Mouse (Mus musculus): ENCODE measurements at regions not wholly inside any gene's neighbourhood (a gene's known extent, or its start where the extent isn't known, plus 50 kb on each side); places are given as distances from the start of the nearest gene placed in this dataset.

DNA sequence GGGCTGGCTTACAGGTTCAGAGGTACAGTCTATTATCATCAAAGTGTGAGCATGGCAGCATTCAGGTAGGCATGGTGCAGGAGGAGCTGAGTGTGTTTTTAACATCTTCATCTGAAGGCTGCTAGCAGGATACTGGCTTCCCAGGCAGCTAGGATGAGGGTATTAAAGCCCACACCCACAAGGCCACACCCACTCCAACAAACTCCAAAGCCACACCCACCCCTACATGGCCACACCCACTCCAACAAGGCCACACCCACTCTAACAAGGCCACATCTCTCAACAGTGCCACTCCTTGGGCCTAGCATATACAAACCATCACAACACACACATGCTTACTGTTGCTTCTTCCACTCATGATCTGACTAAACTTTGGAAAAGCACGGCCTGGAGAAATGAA lies 172.5 kb downstream of the Msrb3 start:
- WGBS = 97% methylated on average over 1 of the region's 1 CpGs
- no peak for DNase-seq (ENCODE audit: low spot score)
- Histone ChIP-seq H3K4me1 (peaks cover 23% of the 10 kb centered on the region), H3K36me3 (no peaks in the 10 kb centered on the region), H3K27ac (replicated peaks) (no peak overlapping the region), H3K4me3 (no peak overlapping the region), H3K27me3 (ENCODE audit: low read depth, poor library complexity, severe bottlenecking) (peaks cover 40% of the 10 kb centered on the region), H3K9me3 (replicated peaks) (no peaks in the 10 kb centered on the region)

GRCm38 (mm10) chr10:120721956-120722532 lies 176.9 kb downstream of the Msrb3 start:
- Histone ChIP-seq H3K4me1 (peaks cover 41% of the 10 kb centered on the region), H3K27me3 (ENCODE audit: low read depth, poor library complexity, severe bottlenecking) (peaks cover 57% of the 10 kb centered on the region), H3K36me3 (no peaks in the 10 kb centered on the region), H3K9me3 (replicated peaks) (no peaks in the 10 kb centered on the region), H3K27ac (replicated peaks) (peak overlapping the region; percentile 52; the same call in 1 of the 2 replicates), H3K4me3 (peak overlapping the region; percentile 52)
- DNase-seq (ENCODE audit: low spot score) = peak; percentile 42
- 2% methylated on average over 15 of the region's 15 CpGs for WGBS

GRCm38 (mm10) chr10:120720981-120721380 lies 177.9 kb downstream of the Msrb3 start:
- DNase-seq (ENCODE audit: low spot score) = no peak
- Histone ChIP-seq H3K9me3 (replicated peaks) (no peaks in the 10 kb centered on the region), H3K4me1 (peaks cover 41% of the 10 kb centered on the region), H3K27ac (replicated peaks) (no peak overlapping the region), H3K36me3 (no peaks in the 10 kb centered on the region), H3K4me3 (no peak overlapping the region), H3K27me3 (ENCODE audit: low read depth, poor library complexity, severe bottlenecking) (peaks cover 57% of the 10 kb centered on the region)
- 26% methylated on average over 3 of the region's 3 CpGs for WGBS

DNA sequence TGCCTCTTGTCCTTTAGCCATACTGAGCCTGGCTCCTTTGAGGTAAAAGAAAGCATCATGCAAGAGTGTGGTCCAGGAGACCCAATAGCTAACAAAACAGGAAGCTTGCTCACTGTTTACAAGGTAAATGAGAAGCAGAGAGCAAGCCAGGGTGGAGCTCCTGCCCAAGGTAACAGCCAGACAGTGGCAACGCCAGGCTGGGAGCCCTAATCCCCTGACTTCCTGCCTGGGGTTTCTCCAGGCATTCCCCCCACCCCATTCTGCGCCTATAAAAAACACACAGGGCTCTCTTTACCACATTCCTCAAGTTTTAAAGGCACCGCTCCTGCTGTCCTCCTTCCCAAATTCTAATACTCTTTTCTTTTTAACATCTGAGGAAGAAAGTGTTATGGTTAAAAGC lies 178.8 kb downstream of the Msrb3 start:
- Histone ChIP-seq H3K27me3 (ENCODE audit: low read depth, poor library complexity, severe bottlenecking) (peaks cover 53% of the 10 kb centered on the region), H3K4me3 (no peak overlapping the region), H3K36me3 (no peaks in the 10 kb centered on the region), H3K27ac (replicated peaks) (no peak overlapping the region), H3K4me1 (peaks cover 41% of the 10 kb centered on the region), H3K9me3 (replicated peaks) (no peaks in the 10 kb centered on the region)
- no peak for DNase-seq (ENCODE audit: low spot score)
- 14% methylated on average over 3 of the region's 3 CpGs for WGBS

- Histone ChIP-seq H3K27ac (replicated peaks) (no peak overlapping the region), H3K4me3 (no peak overlapping the region), H3K27me3 (ENCODE audit: low read depth, poor library complexity, severe bottlenecking) (peaks cover 24% of the 10 kb centered on the region), H3K9me3 (replicated peaks) (no peaks in the 10 kb centered on the region), H3K4me1 (peaks cover 29% of the 10 kb centered on the region), H3K36me3 (no peaks in the 10 kb centered on the region)
- DNase-seq (ENCODE audit: low spot score) = no peak
- 77% methylated on average over 11 of the region's 11 CpGs for WGBS
Measured at GRCm38 (mm10) chr10:120717159-120717567, 181.7 kb downstream of the Msrb3 start.

DNA sequence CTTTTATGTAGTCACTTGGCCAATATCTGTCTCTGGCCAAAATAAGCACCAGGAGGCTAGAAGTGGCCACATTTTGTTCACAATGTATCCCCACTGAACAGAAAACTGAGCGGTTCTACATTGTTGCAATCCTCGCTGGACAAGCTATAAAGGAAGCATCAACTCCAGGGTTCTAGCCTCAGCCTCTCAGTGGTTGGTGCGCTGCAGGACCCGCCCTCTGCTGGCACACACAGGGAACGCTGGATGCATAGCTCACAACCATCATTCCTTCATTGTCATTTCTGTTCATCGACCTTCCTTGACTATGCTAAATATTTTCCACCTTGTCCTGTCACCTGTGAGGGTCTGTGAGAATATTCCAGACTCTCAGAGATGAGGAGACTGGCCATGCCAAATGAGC lies 182.5 kb downstream of the Msrb3 start:
- no peak for DNase-seq (ENCODE audit: low spot score)
- no peak overlapping the region for H3K27ac ChIP-seq (replicated peaks)
- H3K9me3 ChIP-seq (replicated peaks) = no peaks in the 10 kb centered on the region
- H3K4me1 ChIP-seq = peaks cover 21% of the 10 kb centered on the region
- peaks cover 17% of the 10 kb centered on the region for H3K27me3 ChIP-seq (ENCODE audit: low read depth, poor library complexity, severe bottlenecking)
- H3K36me3 ChIP-seq = no peaks in the 10 kb centered on the region
- WGBS = 66% methylated on average over 6 of the region's 6 CpGs
- no peak overlapping the region for H3K4me3 ChIP-seq

DNA sequence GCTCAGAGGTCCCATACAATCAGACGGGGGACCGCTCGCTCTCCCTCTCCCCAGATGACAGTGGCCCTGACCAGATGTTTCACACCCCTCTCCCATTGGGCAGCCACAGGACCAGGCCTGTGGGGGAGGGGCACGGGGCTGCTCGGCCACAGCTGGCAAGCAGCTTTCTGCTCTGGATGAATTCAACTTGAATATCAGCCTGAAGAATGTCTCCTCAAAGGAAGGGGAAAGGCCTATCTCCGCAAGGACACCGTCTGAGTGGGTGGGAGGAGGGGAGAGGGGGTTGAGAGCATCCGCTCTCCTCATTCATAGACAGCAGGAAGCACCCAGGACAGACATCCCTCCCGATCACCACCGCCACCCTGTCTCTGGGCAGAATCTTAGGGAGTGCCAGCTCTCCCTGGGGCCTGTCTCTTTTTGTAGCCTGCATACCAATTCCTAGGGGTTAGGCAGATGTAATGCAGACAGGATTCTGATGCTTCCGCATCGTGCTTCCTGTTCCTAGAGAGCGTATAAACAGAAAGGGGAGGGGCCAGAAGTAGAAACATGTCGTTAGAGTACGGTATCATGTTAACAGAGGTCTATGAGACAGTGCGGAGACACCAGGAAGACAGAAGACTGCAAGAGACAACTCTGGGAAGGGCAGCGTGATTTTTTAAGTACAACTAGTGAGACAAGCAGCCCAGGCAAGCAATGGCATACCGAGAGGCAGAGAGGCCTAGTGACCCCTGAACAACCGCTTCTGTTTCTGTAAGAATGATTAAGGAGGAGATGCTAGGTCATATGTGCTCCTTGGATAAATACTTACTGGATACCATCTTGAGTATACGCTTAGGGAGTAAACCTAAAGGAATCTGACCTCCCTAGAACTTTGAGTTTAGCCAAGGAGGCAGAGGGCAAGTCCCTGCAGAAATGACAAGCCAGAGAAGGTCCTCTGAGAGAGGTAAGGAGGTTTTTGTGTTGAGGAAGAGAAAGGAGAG lies 190.8 kb downstream of the Msrb3 start:
- DNase-seq (ENCODE audit: low spot score) = peak; percentile 74
- H3K27me3 ChIP-seq (ENCODE audit: low read depth, poor library complexity, severe bottlenecking) = no peaks in the 10 kb centered on the region

DNA sequence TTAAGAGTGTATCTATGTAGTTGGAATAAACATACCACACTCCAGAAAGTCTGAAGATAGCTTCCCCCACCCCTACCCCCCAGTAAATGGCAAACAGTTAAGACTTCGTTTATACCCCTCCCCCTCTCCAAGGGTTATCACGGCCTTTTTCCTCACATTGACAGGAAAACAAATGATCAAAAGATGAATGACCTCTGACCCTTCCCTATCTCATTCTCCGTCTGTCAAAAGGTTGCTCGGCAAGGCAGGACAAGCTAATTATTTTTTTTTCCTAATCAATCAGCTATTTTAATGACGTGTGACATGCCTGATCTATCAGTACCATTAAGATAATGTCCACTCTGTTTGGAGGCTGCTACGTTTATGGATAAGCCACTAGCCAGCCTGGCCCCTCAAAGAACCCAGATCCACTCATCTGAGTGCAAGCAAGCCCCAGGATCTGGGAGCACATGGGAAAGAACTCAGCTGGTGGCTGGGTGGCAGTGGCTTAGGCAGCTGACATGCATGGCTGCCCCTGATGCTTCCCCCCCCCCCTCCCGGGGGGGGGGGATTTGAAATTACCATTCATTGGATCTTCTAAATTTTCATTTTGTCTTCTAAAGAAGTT lies 192.1 kb downstream of the Msrb3 start:
- WGBS = 3% methylated on average over 7 of the region's 7 CpGs
- H3K27ac ChIP-seq (replicated peaks) = peak overlapping the region; percentile 86
- no peaks in the 10 kb centered on the region for H3K27me3 ChIP-seq (ENCODE audit: low read depth, poor library complexity, severe bottlenecking)

More for the DNA sequence above, 190.8 kb downstream of the Msrb3 start:
- Histone ChIP-seq H3K4me3 (peak overlapping the region; percentile 12; the same call in 1 of the 2 replicates), H3K27ac (replicated peaks) (peak overlapping the region; percentile 86), H3K4me1 (peaks cover 34% of the 10 kb centered on the region), H3K9me3 (replicated peaks) (no peaks in the 10 kb centered on the region), H3K36me3 (no peaks in the 10 kb centered on the region)
- WGBS = 14% methylated on average over 20 of the region's 20 CpGs

GRCm38 (mm10) chr10:120701833-120702232 lies 197.1 kb downstream of the Msrb3 start:
- Histone ChIP-seq H3K9me3 (replicated peaks) (no peaks in the 10 kb centered on the region), H3K4me1 (peaks cover 20% of the 10 kb centered on the region), H3K27me3 (ENCODE audit: low read depth, poor library complexity, severe bottlenecking) (peaks cover 8% of the 10 kb centered on the region), H3K27ac (replicated peaks) (no peak overlapping the region), H3K4me3 (no peak overlapping the region), H3K36me3 (no peaks in the 10 kb centered on the region)
- peak; percentile 79 for DNase-seq (ENCODE audit: low spot score)
- WGBS = 35% methylated on average over 11 of the region's 11 CpGs

More for the DNA sequence above, 192.1 kb downstream of the Msrb3 start:
- Histone ChIP-seq H3K4me1 (peaks cover 34% of the 10 kb centered on the region), H3K36me3 (no peaks in the 10 kb centered on the region), H3K4me3 (no peak overlapping the region), H3K9me3 (replicated peaks) (no peaks in the 10 kb centered on the region)
- peak; percentile 51 for DNase-seq (ENCODE audit: low spot score)

DNA sequence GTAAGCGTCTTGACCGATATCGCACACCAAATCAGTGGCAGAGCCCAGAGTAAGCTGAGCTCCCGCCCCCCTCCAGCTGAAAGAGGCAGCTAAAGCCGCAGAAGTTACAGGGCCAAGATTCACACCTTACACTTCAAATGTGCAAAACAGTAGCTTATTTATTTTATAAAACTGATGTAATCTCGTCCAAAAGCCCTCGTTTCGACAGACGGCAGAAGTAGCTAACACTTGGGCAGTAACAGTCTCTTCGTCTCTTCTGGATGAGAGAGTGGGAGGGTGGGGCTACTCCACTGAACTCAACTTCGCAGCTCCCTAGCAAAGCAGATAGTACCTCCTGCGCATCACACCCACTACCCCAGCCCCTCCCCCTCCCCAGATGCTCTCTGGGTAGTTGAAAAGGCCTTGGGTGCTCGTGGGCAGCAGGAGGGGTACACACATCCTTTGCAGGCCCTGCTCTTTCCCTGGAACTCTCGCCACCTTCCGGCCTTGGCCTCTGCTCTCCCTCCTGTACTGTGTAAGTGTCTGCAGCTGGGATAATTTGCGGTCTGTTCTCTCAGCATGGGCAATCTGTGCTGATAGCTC lies 201.5 kb downstream of the Msrb3 start:
- Histone ChIP-seq H3K36me3 (no peaks in the 10 kb centered on the region), H3K4me1 (peaks cover 22% of the 10 kb centered on the region), H3K27ac (replicated peaks) (0 out of 2 replicates have a peak overlapping the region, but pooled peaks have one; percentile 13), H3K27me3 (ENCODE audit: low read depth, poor library complexity, severe bottlenecking) (peaks cover 45% of the 10 kb centered on the region), H3K9me3 (replicated peaks) (no peaks in the 10 kb centered on the region), H3K4me3 (peak overlapping the region; percentile 26)
- WGBS = 12% methylated on average over 16 of the region's 16 CpGs
- no peak for DNase-seq (ENCODE audit: low spot score)

- Histone ChIP-seq H3K4me1 (peaks cover 22% of the 10 kb centered on the region), H3K9me3 (replicated peaks) (no peaks in the 10 kb centered on the region), H3K27me3 (ENCODE audit: low read depth, poor library complexity, severe bottlenecking) (peaks cover 45% of the 10 kb centered on the region), H3K4me3 (no peak overlapping the region), H3K36me3 (no peaks in the 10 kb centered on the region), H3K27ac (replicated peaks) (no peak overlapping the region)
- 72% methylated on average over 2 of the region's 2 CpGs for WGBS
- DNase-seq (ENCODE audit: low spot score) = no peak
Measured at GRCm38 (mm10) chr10:120696481-120696880, 202.4 kb downstream of the Msrb3 start.

DNA sequence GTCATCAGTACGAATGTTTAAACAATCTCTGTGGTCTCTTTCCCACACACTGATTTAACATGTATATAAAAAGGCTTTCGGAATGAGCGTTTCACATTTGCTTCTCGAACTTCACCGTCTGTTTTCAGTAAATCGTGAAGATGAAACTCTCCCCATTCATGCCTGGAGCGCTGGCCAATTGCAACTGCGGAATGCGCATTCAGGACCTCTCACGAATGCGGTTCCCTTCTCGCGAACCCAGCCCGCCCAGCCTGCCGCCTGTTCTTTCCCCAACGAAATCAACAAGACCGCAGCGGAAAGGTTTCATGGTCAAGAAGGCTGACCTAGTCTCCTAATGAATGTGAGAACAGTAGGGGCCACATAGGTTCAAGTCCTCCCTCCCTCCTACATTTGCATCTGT lies 204.4 kb downstream of the Msrb3 start:
- peaks cover 22% of the 10 kb centered on the region for H3K4me1 ChIP-seq
- 22% methylated on average over 18 of the region's 18 CpGs for WGBS
- H3K4me3 ChIP-seq = peak overlapping the region; percentile 24; the same call in 1 of the 2 replicates
- H3K36me3 ChIP-seq = no peaks in the 10 kb centered on the region
- peak; percentile 29 for DNase-seq (ENCODE audit: low spot score)
- H3K27ac ChIP-seq (replicated peaks) = no peak overlapping the region
- peaks cover 45% of the 10 kb centered on the region for H3K27me3 ChIP-seq (ENCODE audit: low read depth, poor library complexity, severe bottlenecking)
- H3K9me3 ChIP-seq (replicated peaks) = no peaks in the 10 kb centered on the region

Data from midbrain, embryonic 10.5 days (tissue).